Mouse (Mus musculus) intestine, postnatal 0 days (tissue): ENCODE measurements at regions not wholly inside any gene's neighbourhood (a gene's known extent, or its start where the extent isn't known, plus 50 kb on each side); places are given as distances from the start of the nearest gene placed in this dataset.
A peak's percentile ranks its signal among the peaks of the same experiment; 100 is the strongest.

ENCODE experiments used
- ATAC-seq: fragments of 200-750 bp; cut with Nextera tagmentation; 2 replicates; pipeline ENCODE4 v1.8.0; 2017; ENCODE audit warnings: mild to moderate bottlenecking, moderate TSS enrichment, moderate library complexity
- H3K27ac ChIP-seq: fragments of 300-500 bp; sonication (generic); 2 replicates; pipeline ENCODE4 v1.5.1; 2014; ENCODE audit warnings: mild to moderate bottlenecking, low read depth, low read length, moderate library complexity
- H3K27me3 ChIP-seq: fragments of 300-500 bp; sonication (generic); replicated peaks from 2 replicates; pipeline ENCODE4 v1.6.1; 2014; ENCODE audit warnings: low read length, mixed read lengths; ENCODE audit not compliant: control insufficient read depth, insufficient read depth
- H3K36me3 ChIP-seq: fragments of 300-500 bp; sonication (generic); 2 replicates; pipeline ENCODE4 v1.6.1; 2014; ENCODE audit warnings: mild to moderate bottlenecking, moderate library complexity; ENCODE audit not compliant: control insufficient read depth, insufficient read depth
- H3K4me1 ChIP-seq: fragments of 300-500 bp; sonication (generic); replicated peaks from 2 replicates; pipeline ENCODE4 v1.6.1; 2014; ENCODE audit warnings: antibody characterized with exemption, low read length, mixed read lengths; ENCODE audit not compliant: control insufficient read depth, insufficient read depth
- H3K4me2 ChIP-seq: fragments of 300-500 bp; sonication (generic); replicated peaks from 2 replicates; pipeline ENCODE4 v1.6.1; 2014; ENCODE audit warnings: low read depth, mild to moderate bottlenecking, moderate library complexity
- H3K4me3 ChIP-seq: fragments of 300-500 bp; sonication (generic); 2 replicates; pipeline ENCODE4 v1.5.1; 2014; ENCODE audit warnings: low read depth, low read length
- H3K9ac ChIP-seq: fragments of 300-500 bp; sonication (generic); 2 replicates; pipeline ENCODE4 v1.6.1; 2014; ENCODE audit warnings: mild to moderate bottlenecking, low read depth, low read length
- H3K9me3 ChIP-seq: fragments of 300-500 bp; sonication (generic); 2 replicates; pipeline ENCODE4 v1.6.1; 2016; ENCODE audit warnings: mixed run types; ENCODE audit not compliant: control insufficient read depth
- CTCF ChIP-seq: sonication (generic); IDR thresholded peaks from 2 replicates; pipeline ENCODE4 v1.5.1; 2016; ENCODE audit warnings: low read depth, mild to moderate bottlenecking, control low read depth, antibody characterized with exemption, moderate library complexity
- WGBS: fragments of 180-500 bp; shearing (Covaris S2); extraction: QIAGEN DNeasy Blood & Tissue Kit; methylation state at CpG from one replicate; pipeline ENCODE4 v1.1.7; 2014; 5-methylcytosine and 5-hydroxymethylcytosine counted together

- Histone ChIP-seq H3K4me3 (no peak overlapping the region), H3K27me3 (no peaks in the 10 kb centered on the region), H3K9me3 (no peaks in the 10 kb centered on the region), H3K4me1 (peaks cover 10% of the 10 kb centered on the region; the same call in 1 of the 2 replicates), H3K4me2 (no peak overlapping the region), H3K9ac (no peak overlapping the region), H3K36me3 (no peaks in the 10 kb centered on the region), H3K27ac (no peak overlapping the region)
- ATAC-seq: no peak
- no peak for TF ChIP-seq CTCF
- 72% methylated on average over 4 of the region's 4 CpGs for WGBS
These were observed 158.3 kb upstream of the Plxnc1 start for GRCm38 (mm10) chr10:95102981-95103380.

- Histone ChIP-seq H3K4me2 (no peak overlapping the region), H3K9me3 (no peaks in the 10 kb centered on the region), H3K27me3 (no peaks in the 10 kb centered on the region), H3K9ac (no peak overlapping the region), H3K27ac (no peak overlapping the region), H3K36me3 (no peaks in the 10 kb centered on the region), H3K4me3 (no peak overlapping the region), H3K4me1 (no peaks in the 10 kb centered on the region)
- WGBS: 65% methylated on average over 5 of the region's 5 CpGs
- TF ChIP-seq CTCF: no peak
- no peak for ATAC-seq
These were observed 155.3 kb upstream of the Plxnc1 start for GRCm38 (mm10) chr10:95099906-95100305.

- no peak for ATAC-seq
- no peak overlapping the region for H3K4me3 ChIP-seq
- TF ChIP-seq CTCF: no peak
- H3K36me3 ChIP-seq: no peaks in the 10 kb centered on the region
- H3K9me3 ChIP-seq: no peaks in the 10 kb centered on the region
- H3K4me2 ChIP-seq: no peak overlapping the region
- H3K9ac ChIP-seq: no peak overlapping the region
- no peak overlapping the region for H3K27ac ChIP-seq
- no peaks in the 10 kb centered on the region for H3K27me3 ChIP-seq
- WGBS: 82% methylated on average over 4 of the region's 4 CpGs
- H3K4me1 ChIP-seq: peaks cover 3% of the 10 kb centered on the region; the same call in 1 of the 2 replicates
These were observed 151.2 kb upstream of the Plxnc1 start for GRCm38 (mm10) chr10:95095847-95096246.

- Histone ChIP-seq H3K36me3 (no peaks in the 10 kb centered on the region), H3K27me3 (no peaks in the 10 kb centered on the region), H3K4me3 (no peak overlapping the region), H3K27ac (no peak overlapping the region), H3K4me2 (no peak overlapping the region), H3K9me3 (no peaks in the 10 kb centered on the region), H3K9ac (no peak overlapping the region), H3K4me1 (peaks cover 5% of the 10 kb centered on the region; the same call in 1 of the 2 replicates)
- 85% methylated on average over 8 of the region's 8 CpGs for WGBS
- no peak for TF ChIP-seq CTCF
- no peak for ATAC-seq
These were observed 150.1 kb upstream of the Plxnc1 start for GRCm38 (mm10) chr10:95094771-95095170.

GRCm38 (mm10) chr10:95093266-95093665 lies 148.6 kb upstream of the Plxnc1 start:
- peak; percentile 89 for ATAC-seq

GRCm38 (mm10) chr10:95091086-95091485 lies 146.5 kb upstream of the Plxnc1 start:
- peak overlapping the region; percentile 35; the same call in 1 of the 2 replicates for H3K27ac ChIP-seq
- peak; percentile 24 for TF ChIP-seq CTCF
- WGBS: 44% methylated on average over 6 of the region's 6 CpGs
- H3K27me3 ChIP-seq: no peaks in the 10 kb centered on the region
- H3K4me1 ChIP-seq: peaks cover 5% of the 10 kb centered on the region; the same call in 1 of the 2 replicates
- H3K4me2 ChIP-seq: no peak overlapping the region
- no peak overlapping the region for H3K9ac ChIP-seq
- ATAC-seq: no peak
- no peaks in the 10 kb centered on the region for H3K9me3 ChIP-seq
- no peaks in the 10 kb centered on the region for H3K36me3 ChIP-seq
- no peak overlapping the region for H3K4me3 ChIP-seq

More at GRCm38 (mm10) chr10:95093266-95093665, 148.6 kb upstream of the Plxnc1 start:
- Histone ChIP-seq H3K4me2 (0 out of 2 replicates have a peak overlapping the region, but pooled peaks have one; percentile 9), H3K9ac (no peak overlapping the region), H3K9me3 (no peaks in the 10 kb centered on the region), H3K27me3 (no peaks in the 10 kb centered on the region), H3K4me1 (peaks cover 5% of the 10 kb centered on the region; the same call in 1 of the 2 replicates), H3K36me3 (no peaks in the 10 kb centered on the region), H3K4me3 (no peak overlapping the region), H3K27ac (peak overlapping the region; percentile 50; the same call in 1 of the 2 replicates)
- WGBS: 44% methylated on average over 5 of the region's 5 CpGs
- TF ChIP-seq CTCF: no peak
